Mouse (Mus musculus): Measurements from ENCODE around the gene Rnf144a. TPM values are rescaled to one million over a fixed set of nuclear protein-coding genes. Genes with fewer than 3 reads are reported as not detected.

Rnf144a gene
- total RNA-seq, 4 experiments from 2014 or later, result 31.0 to 37.4 (median 33.2) TPM

DNA sequence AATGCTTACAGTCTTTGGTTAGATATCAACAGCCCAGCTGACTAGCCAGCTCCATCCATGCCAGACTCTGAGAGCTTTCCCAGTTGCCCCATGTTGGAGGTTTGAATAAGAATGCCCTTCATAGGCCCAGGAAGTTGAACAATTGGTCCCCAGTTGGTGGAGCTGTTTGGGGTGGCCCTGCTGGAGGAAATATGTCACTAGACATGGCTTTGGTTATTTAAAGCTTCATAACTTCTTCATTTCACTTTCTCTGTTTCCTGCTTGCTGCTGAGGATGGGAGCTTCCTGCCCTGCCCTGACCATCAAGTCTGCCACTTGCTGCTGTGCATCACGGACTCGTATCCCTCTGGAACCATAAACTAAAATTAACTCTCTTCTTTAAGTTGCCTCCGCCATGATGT is 4.6 kb downstream of the Rnf144a start:
- DNase-seq (ENCODE audit: low spot score in 2 of 2), result no peak

DNA sequence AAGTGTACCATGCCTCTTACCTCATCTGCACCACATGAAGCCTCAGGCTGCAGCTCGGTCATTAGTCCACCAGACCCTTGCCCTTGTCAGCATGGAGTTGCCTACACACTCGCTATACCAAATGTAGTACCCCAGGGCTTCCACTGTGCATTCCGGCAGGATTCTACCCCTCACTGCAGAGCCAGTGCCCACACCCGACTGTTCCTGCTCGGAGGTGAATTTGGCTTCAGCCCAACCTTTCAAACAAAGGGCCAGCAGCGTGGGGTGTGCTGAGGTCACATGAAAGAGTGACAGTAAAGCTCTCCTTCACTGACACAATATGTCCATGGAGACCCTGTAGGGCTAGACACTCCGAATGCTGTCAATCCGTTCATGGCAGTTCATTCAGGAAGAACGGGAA is 6.3 kb downstream of the Rnf144a start:
- DNase-seq (ENCODE audit: low spot score in 2 of 2), result no peak

DNA sequence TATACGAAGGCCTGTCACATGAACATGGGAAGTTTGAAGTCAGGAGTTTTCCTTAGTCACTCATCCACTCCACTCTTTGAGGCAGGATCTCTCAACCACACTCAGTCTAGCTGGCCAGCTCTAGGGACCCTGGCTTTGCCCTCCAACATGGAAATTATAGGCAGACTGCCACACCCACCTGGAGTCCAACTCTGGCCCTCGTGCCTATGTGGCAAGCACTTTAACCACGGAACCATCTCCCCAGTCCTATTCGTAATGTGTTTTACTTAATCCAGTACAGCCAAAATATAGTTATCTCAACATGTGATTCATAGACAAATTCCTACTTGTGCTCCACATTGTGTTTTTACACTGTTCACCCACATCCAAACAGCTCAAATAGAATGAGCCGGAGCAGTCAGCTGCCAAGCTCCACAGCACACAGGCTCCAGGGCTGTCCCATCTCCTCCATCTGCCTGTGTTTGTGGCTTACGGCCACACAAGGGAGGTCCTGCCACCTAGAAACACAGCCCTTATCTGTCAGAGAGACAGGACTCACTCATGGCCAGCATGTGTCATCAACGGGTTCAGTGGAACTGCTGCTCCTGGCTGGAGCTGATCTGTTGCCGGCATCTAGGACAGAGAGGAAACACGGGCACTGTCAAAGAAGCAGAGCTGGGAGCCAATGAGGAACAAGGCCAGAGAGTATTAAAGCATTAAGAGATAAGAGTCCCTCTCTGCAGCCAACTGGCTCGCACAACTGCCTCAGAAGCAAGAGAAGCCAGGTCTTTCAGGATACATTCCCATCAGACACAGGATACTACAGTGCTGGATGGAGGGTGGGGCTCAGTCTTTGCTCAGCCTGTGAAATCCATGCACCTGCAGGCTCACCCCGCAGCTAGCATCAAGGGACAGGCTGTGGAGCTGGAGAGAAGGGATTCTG is 10.0 kb downstream of the Rnf144a start:
- DNase-seq (ENCODE audit: low spot score in 2 of 2), result no peak

DNA sequence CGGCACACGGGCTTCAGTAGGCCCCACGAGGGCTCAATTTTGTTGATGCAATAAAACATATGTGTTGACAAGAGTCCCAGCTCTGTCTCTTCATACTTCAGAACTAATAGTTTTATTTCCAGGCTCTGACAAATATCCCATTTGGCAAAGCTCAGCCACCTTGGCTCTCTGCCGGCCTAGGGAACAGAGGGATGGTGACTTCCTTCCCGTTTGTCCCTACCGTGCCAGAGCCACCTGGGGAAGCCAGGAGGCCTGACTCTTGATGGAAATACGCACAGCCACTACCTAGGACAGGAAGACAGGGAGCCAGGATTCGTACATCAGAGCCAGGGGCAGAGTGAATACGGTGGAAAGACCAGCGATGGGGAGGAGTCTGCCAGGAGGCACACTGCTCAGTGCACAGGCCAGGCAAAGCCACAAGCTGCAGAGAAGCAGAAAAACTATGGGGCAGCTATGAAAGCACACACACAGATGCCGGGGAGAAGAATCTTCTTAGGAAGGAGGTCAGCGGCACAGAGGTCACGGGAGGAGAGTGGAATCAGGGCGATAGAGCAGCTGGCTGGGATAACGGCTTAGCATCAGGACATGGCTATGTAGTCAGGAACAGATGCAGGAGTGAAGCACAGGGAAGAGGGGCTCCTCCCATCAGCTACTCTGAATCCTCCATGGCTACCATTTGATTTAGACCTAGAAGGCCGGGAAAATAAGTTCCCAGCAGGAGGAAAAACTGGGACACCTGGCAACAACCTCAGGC is 11.5 kb downstream of the Rnf144a start:
- no peak for DNase-seq (ENCODE audit: low spot score in 2 of 2)

DNA sequence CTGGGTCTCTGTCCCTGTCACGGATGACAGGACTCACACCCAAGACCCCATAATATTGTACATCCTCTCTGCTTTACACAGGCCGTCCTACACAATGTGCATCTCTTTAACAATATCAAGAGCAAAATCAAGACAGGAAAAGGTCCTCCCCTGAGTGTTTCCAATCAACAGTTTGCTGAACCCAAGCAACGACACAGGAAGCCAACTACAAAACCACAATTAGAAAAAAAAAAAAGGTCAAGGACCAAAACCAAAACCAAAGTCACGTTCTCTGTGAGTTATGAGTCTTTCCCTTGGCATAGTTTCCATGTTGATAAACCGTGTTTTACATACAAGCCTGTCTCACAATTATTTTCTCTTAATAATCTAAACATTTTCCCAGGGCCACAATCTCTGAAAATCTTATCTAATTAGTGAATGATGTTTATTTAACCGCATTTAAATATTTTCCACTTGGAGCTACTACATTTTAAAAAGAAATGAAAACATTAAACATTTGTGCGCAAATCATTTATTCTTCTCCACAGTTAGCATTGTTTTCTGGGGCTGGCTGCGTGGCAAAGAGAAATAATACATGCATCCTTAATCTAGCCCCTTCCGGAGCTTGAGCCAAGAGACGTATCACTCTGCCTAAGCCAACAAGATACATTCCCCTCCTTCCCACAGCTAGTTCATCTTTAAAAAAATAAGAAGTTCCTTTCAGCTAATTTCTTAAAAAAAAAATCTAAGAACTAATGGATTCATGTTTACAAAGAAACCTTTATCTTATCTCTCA is 13.2 kb downstream of the Rnf144a start:
- DNase-seq (ENCODE audit: low spot score in 2 of 2), result no peak

DNA sequence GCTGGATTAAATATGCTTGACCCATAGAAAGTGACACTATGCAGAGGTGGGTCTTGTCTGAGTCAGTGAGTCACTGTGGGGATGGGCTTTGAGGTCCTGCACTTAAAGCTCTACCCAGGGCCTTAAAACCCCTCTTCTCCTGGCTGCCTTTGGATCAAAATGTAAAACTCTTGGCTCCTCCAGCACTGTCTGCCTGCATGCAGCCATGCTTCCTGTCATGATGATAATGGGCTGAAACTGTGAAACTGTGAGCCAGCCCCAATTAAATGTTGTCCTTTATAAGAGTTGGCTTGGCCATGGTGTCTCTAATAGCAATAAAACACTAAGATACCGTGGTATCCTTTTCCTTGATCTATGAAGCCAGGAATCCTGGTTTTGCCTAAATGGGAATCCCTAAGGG is 13.8 kb downstream of the Rnf144a start:
- no peak for DNase-seq (ENCODE audit: low spot score in 2 of 2)

DNA sequence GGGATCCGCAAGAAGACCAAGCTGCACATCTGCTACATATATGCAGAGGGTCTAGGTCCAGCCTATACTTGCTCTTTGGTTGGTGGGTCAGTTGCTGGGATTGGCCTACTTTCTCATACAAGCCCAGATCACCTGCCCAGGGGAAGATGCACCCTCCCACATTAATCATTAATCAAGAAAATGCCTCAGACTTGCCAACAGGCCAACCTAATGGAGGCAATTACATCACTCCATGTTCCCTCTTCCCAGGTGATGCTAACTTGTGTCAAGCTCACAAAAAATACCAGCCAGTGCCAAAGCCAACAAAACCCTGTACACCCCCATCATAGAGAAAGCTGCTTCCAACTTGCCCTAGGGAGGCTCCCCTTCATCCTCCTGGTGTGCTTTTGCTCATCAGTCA is 14.3 kb downstream of the Rnf144a start:
- no peak for DNase-seq (ENCODE audit: low spot score in 2 of 2)

DNA sequence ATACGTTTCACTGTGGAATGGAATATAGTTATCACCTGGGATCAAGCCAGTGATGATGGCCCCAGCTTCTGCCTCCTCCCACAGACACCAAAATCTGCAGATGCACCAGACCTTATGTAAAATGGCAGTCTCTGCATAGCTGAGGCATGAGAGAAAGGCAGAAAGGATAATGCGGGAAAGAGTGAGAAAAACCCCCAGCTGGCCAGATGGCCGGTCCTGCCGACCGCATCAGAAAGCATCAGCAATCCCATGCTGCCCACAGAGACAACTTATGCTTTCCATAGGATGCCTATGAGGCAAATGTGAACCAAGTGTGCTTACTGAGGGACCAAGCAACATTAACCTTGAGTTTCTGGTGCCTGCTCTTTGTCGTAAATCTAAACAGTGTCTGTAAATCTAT is 15.7 kb downstream of the Rnf144a start:
- DNase-seq (ENCODE audit: low spot score in 2 of 2), result peak in 1 of 2 experiments; percentile 61

DNA sequence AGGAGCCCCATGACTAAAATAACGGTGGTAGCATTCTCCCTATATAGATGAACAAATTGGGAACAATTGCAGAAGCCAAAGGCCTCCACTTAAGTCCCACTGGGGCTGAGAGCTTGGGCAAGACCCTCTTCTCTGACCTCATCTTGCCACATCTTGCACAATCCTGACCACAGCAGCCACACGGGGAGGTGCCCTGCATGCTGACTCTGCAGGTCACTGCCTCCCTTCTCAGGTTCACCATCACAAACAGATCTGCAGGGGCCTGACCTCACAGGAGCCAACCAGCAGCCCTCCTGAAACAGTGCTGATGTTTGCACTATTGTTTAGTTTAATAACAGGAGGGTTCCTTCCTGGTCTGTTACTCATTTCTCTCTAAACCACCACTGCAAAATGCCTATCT is 16.5 kb downstream of the Rnf144a start:
- no peak for DNase-seq (ENCODE audit: low spot score in 2 of 2)

DNA sequence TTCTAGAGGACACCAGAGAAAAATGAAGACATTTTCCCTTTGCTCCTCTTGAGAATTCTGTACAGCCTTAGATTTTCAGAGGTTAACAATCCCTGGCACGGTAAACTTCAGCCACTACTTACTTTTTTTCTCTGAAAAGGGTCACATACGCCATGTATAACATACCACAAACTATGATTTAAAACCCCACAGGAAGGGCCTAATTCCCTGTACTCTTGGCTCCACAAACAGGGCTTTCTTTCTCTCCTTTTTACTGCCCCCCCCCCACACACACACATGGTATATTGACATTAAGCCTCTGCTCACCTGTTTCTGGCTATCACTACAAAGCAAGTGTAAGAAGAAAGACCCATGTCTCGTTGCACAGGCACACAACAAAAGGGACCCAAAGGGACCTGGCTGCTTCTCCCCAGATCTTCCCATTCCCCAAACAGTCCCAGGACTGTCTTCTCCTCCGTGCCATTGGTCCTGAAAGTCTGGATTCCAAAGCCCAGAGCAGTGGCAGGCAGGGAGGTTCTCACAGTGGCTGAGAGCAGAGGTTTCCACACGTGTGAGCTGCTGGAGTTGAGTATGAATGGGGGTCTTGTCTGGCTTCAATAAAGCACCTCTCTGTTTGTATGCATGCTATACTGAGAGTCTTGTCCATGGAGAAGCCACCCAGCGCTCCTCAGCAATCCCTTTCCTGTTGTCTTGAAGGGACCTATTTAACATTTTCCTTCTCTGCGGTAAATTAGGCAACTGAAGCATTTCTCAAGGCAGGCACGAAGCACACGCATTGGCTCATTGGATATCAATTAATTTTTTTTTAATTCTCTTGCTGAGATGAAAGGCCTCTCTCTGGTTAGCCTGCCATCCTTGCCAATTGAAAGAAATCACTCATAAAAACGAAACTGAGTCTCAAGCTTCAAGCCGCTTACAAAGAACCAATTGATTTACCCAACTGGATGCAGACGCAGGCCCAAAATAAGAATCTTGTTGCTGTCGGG is 20.3 kb downstream of the Rnf144a start:
- no peak for DNase-seq (ENCODE audit: low spot score in 2 of 2)

DNA sequence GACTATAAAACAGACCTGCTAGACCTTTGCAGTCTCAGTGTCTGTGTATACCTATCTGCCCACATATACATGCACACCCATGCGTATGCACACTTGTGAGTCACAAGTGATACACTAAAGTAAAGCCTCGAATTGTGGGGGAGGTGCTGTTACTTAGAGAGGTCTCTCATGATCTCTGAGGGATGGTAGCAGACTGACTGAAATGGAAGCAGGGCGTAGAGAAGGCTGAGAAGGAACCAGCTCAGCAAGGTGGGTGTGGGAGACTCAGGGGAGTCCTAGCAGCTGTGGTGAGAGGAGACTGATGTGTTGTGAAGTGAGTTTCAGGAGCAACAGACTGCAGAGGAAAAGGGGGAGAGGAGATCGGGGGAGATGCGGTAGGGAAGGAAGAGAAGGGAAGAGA is 21.8 kb downstream of the Rnf144a start:
- peak in 1 of 2 experiments; percentile 72 for DNase-seq (ENCODE audit: low spot score in 2 of 2)

DNA sequence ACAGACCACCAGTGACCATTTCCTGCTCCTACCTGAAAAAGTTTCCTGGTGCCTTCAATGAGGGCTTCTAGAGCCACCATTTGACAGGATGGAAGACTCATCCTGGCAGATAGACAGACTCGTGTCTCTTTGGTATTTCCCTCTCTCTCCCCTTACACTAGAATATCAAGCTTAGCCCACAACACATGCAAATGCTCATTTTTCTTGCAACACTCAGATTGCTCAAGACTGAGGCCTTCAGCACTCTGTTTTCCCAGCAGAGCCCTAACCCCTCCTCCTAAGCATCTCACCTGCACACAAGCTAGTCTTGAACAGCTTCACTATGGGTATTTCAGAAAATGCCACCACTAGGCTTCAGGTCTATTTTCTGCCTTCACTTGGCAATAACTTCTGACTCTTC is 23.9 kb downstream of the Rnf144a start:
- DNase-seq (ENCODE audit: low spot score in 2 of 2), result no peak

DNA sequence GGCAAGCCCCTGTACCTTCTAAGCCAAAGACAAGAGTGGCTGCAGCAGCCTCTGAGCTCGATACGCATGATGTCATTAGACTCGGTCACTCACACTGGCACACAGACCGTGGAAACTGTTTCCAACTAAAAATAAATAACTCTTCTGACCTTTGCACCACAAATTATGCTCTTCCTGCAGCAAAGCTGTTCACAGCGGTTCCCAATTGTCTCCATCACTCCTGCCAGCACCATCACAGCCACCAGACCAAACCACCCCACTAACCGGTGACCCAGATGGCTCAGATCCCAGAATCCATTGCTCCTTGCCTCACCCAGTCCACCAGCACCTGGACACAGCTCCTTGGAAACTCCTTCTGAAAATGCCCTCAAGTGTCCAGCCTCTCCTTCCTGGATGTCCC is 27.5 kb downstream of the Rnf144a start:
- no peak for DNase-seq (ENCODE audit: low spot score in 2 of 2)

DNA sequence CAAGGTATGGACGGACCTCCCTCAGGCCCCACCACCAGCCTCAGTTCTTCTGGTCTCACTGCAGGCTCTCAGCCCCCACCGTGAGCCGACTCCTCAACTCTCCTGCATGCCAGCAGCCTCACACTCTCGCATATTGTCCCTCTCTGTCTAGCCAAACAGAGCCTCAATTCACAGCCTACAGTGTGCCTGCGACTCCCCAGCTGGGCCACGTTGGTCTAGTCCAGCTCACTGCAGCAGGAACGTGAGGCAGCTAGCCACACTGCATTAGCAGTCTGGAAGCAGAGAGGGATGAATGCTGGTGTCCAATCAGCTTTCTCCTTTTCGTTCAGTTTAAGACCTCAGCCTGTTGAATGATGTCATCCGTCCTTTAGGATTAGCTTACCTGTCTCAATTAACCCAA is 28.1 kb downstream of the Rnf144a start:
- no peak for DNase-seq (ENCODE audit: low spot score in 2 of 2)

DNA sequence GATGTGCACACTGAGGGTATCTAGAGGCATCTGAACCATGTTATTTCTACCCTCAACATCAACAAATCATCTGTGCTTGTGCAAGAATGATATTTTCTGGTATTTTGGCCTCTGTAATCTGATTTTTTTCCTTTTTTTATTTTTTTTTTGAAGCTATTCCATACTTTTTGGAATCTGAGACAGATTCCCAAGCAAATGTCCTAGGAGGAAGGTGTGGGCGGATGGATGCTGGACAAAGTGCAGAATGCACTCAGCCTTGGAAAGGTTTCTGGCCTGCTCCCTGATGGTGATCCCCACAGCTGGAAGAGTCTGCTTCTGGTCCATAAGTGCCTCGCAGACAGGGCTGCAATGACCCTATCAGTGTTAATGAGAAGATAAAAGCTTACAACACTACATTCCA is 28.9 kb downstream of the Rnf144a start:
- no peak for DNase-seq (ENCODE audit: low spot score in 2 of 2)

DNA sequence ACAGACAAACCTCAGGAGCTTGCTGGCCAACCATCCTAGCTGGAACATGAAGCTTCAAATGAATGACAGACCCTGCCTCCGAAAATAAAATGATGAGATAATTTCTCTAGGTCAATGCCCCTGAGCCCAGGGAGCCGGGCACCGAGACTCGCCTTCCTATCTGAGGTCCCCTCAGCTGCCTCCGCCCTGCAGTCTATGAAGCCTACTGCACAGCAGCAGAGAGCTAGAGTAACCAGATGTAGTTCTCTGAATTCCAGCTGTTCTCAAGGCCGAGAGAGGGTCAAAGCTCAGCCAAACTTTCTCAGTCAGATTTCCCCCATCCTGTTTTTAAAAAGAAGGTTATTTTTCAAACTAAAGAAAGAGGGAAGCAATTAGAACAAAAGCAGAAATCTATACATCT is 29.3 kb downstream of the Rnf144a start:
- DNase-seq (ENCODE audit: low spot score in 2 of 2), result no peak

DNA sequence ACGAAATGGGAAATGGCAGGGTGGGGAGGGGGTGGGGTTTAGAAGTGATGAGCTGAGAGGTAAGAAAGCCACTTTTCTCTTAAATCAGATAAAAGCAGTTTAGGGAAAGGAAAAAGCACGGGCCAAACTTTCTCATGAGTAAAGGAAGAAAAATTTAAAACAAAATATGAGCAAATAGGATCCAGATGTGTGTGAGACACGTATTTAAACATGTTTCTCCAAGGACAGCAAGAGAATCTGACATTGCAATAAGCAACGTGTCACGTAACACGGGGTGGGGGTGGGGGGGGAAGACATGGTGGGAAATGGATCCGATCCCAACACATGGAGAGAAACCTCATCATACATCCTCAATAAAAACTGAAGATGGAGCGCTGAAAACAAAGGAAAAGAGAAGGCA is 33.3 kb downstream of the Rnf144a start:
- no peak for DNase-seq (ENCODE audit: low spot score in 2 of 2)

DNA sequence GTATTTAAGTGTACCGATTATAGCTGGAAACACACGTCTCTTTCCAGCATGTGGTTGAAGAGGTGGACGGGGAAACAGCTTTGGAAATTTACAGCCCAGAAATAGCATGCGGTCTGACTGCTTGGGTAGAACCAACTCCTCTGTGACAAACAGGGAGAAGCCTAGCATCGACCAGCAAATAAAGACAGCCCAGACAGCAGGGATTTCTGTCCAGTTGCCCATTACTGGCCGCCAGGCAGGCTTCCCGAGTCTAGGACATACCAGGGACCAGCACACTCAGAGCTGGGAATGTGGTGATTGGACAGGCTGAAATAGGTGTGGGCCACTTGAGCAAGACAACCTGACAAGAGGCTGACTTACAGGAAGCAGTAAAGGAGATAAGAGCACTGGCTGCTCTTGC is 35.3 kb downstream of the Rnf144a start:
- DNase-seq (ENCODE audit: low spot score in 2 of 2), result peak in 1 of 2 experiments; percentile 54

DNA sequence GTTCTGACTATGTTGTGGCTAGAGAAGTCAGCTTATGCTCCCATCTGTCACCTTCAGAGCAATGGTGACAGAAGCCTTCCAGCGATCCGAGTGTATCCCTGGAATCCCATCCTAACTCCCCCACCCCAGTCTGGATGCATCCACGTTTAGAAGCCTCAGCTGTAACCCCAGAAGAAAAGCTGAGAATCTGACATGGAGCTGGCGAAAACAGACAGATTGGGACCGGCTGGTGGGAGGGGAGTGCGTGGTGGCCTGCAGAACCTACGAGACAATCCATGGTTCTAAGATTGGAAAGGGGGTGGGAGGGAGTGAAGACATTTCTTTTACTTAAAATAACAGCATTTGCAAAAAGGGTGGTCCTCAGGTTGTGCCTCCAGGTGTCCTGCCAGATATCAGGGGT is 37.4 kb downstream of the Rnf144a start:
- DNase-seq (ENCODE audit: low spot score in 2 of 2), result peak in 1 of 2 experiments; percentile 85

DNA sequence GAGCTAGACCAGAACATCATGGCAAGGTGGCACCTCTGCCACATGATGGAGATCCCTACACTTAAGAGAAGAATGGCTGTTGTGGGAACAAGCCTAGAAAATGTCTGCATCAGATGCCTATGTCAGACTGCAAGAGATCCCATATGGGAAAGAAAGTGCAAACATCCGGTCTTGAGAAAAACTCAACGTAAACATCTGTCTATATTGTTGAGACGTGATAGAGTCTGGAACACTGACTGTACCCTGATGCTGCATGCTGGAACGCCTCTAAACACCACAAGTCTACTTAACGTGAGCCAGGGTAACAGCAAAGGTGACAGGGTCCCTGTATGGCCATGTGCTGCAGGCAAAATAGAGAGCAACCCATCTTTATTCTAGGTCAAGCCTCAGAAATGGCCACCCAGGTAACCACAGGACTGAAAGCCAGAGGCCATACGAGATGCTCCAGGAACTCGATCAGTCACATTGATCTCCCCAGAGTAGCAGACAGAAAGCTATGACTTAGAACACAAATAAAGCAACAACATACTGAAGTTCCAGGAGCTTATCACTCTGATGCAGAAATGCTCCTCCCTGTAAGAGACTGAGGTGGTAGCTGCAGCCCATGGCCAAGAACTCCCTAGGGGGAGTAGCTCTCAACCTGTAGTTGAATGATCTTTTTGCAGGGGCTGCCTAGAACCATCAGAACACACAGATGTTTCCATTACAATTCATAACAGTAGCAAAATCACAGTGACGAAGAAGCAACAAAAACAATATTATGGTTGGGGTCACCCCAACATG is 38.3 kb downstream of the Rnf144a start:
- DNase-seq (ENCODE audit: low spot score in 2 of 2), result no peak
